In genomic region chr6:127337398-127337871, GRCm38 (mm10) we compare ENCODE assay signal across 8 mouse cellular contexts.
DNase-seq lines count a peak whose midpoint lies in the region; ATAC-seq and TF ChIP-seq lines count a peak whose summit lies in the region.

No protein-coding gene starts in this region.

- no peaks in the 10 kb centered on the region for H3K9me3 ChIP-seq in embryonic facial prominence, embryonic 10.5 days
- H3K9me3 ChIP-seq in midbrain, embryonic 14.5 days (ENCODE audit: control insufficient read depth, low read length): no peaks in the 10 kb centered on the region

- H3K27me3 ChIP-seq in embryonic facial prominence, embryonic 10.5 days (replicated peaks; ENCODE audit: low read depth, poor library complexity, severe bottlenecking): peaks cover 17% of the 10 kb centered on the region
- H3K27me3 ChIP-seq in midbrain, embryonic 14.5 days (ENCODE audit: control insufficient read depth, insufficient read depth, low read length): no peaks in the 10 kb centered on the region

- 16% methylated on average over 15 of the region's 15 CpGs for whole genome bisulfite sequencing in embryonic facial prominence, embryonic 10.5 days
- 5% methylated on average over 15 of the region's 15 CpGs for WGBS in midbrain, embryonic 14.5 days

- H3K9ac ChIP-seq in midbrain, embryonic 14.5 days (replicated peaks; ENCODE audit: low read length): no peak overlapping the region

- H3K4me2 ChIP-seq in midbrain, embryonic 14.5 days (ENCODE audit: low read length): peak overlapping the region; percentile 19; the same call in 1 of the 2 replicates

- no peak for TF ChIP-seq CTCF in layer of hippocampus, adult 2 months (conservative IDR thresholded peaks at IDR 0.05)

- no peak overlapping the region for H3K4me3 ChIP-seq in layer of hippocampus, adult 2 months
- H3K4me3 ChIP-seq in embryonic facial prominence, embryonic 10.5 days: peak overlapping the region; percentile 22; the same call in 1 of the 2 replicates
- no peak overlapping the region for H3K4me3 ChIP-seq in midbrain, embryonic 14.5 days (replicated peaks; ENCODE audit: low read depth, low read length)

- DNase-seq in layer of hippocampus, adult 2 months (ENCODE audit: low spot score in 2 of 2): no peak
- no peak for DNase-seq in layer of hippocampus, adult 9-10 months (ENCODE audit: low spot score)
- DNase-seq in embryonic facial prominence, embryonic 10.5 days (ENCODE audit: low spot score): no peak
- DNase-seq in gonadal fat pad, adult 2 months (ENCODE audit: low read depth): peak; percentile 98
- DNase-seq in midbrain, embryonic 14.5 days: no peak
- DNase-seq in gastrocnemius, adult 18-20 months (ENCODE audit: low spot score): no peak
- no peak for DNase-seq in frontal cortex, adult 2 months (ENCODE audit: extremely low spot score in 1 of 2, low spot score in 1 of 2)
- no peak for DNase-seq in cerebellum, adult 11-12 months

- H3K27ac ChIP-seq in layer of hippocampus, adult 2 months: peak overlapping the region; percentile 66
- H3K27ac ChIP-seq in embryonic facial prominence, embryonic 10.5 days (replicated peaks): peak overlapping the region; percentile 84
- H3K27ac ChIP-seq in midbrain, embryonic 14.5 days (replicated peaks; ENCODE audit: low read depth, low read length): peak overlapping the region; percentile 70

- no peaks in the 10 kb centered on the region for H3K36me3 ChIP-seq in embryonic facial prominence, embryonic 10.5 days (replicated peaks)
- H3K36me3 ChIP-seq in midbrain, embryonic 14.5 days (ENCODE audit: control insufficient read depth, insufficient read depth, low read length): no peaks in the 10 kb centered on the region

- ATAC-seq in midbrain, embryonic 14.5 days (ENCODE audit: low FRiP score, low TSS enrichment): no peak

- peaks cover 51% of the 10 kb centered on the region for H3K4me1 ChIP-seq in embryonic facial prominence, embryonic 10.5 days
- peaks cover 32% of the 10 kb centered on the region for H3K4me1 ChIP-seq in midbrain, embryonic 14.5 days (ENCODE audit: control insufficient read depth, insufficient read depth, low read length)
